Comparison of ENCODE assay signal across 8 mouse cellular contexts in the genomic region with DNA sequence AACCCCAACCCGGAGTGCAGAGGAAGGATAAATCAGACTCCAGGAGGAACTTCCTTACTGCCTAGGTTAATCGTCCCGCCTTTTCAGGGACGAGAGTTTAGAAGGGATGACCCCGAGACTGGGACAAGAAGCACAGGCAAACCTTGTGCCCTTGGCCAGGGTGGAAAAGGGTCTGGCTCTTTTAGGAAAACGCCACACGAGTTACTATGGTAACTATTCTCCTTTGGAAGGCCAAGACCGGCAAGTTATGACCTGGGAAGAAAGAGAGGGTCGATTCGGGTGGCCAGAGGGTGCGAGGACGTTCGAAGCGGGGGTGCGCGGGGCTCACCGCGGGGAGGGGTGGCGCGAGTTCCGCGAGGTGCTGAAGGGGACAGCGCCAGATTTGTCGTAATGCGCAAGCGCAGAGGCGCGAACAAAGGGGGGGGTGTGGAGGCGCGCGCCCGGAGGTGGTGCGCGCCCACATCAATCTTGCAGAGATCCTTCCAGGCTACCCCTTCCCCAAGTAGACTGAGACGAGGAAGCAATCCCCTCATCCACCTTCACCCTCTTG. TPM values are rescaled to one million over a fixed set of nuclear protein-coding genes. Genes with fewer than 3 reads are reported as not detected.
A peak's percentile ranks its signal among the peaks of the same experiment; 100 is the strongest.
DNase-seq lines count a peak whose midpoint lies in the region; ATAC-seq lines count a peak whose summit lies in the region.

Psd (minus strand) TSS at position 401 of the 550 bp plus-strand sequence.

- peak within 1 kb of the TSS; percentile 76 for H3K9ac ChIP-seq in hindbrain, embryonic 11.5 days (ENCODE audit: low read depth, low read length)
- peak within 1 kb of the TSS; percentile 76 for H3K9ac ChIP-seq in stomach, embryonic 16.5 days (ENCODE audit: low read length)

- intact Hi-C loops in left cerebral cortex, postnatal 10 days (cut with DNase I): no loop called here

- peak within 1 kb of the TSS; percentile 76 for H3K4me3 ChIP-seq in embryonic facial prominence, embryonic 10.5 days
- peak within 1 kb of the TSS; percentile 71 for H3K4me3 ChIP-seq in hindbrain, embryonic 11.5 days (ENCODE audit: low read depth, low read length)
- H3K4me3 ChIP-seq in megakaryocyte, embryonic 14.5 days (replicated peaks): peak within 1 kb of the TSS; percentile 97
- peak within 1 kb of the TSS; percentile 58 for H3K4me3 ChIP-seq in stomach, embryonic 16.5 days (replicated peaks; ENCODE audit: low read length)

- H3K9me3 ChIP-seq in embryonic facial prominence, embryonic 10.5 days: no peaks in the 10 kb centered on the region
- no peaks in the 10 kb centered on the region for H3K9me3 ChIP-seq in hindbrain, embryonic 11.5 days (ENCODE audit: control insufficient read depth, low read length)
- H3K9me3 ChIP-seq in megakaryocyte, embryonic 14.5 days: no peaks in the 10 kb centered on the region
- H3K9me3 ChIP-seq in stomach, embryonic 16.5 days (replicated peaks; ENCODE audit: control insufficient read depth, low read length): no peaks in the 10 kb centered on the region

- H3K27me3 ChIP-seq in embryonic facial prominence, embryonic 10.5 days (replicated peaks; ENCODE audit: low read depth, poor library complexity, severe bottlenecking): peaks cover 87% of the 10 kb centered on the region
- peaks cover 25% of the 10 kb centered on the region for H3K27me3 ChIP-seq in hindbrain, embryonic 11.5 days (ENCODE audit: control insufficient read depth, insufficient read depth, low read length)
- H3K27me3 ChIP-seq in megakaryocyte, embryonic 14.5 days (replicated peaks): peaks cover 55% of the 10 kb centered on the region
- peaks cover 22% of the 10 kb centered on the region for H3K27me3 ChIP-seq in stomach, embryonic 16.5 days (ENCODE audit: control insufficient read depth, insufficient read depth, low read length)

- under 1% methylated on average over 35 of the region's 35 CpGs for WGBS in embryonic facial prominence, embryonic 10.5 days
- WGBS in hindbrain, embryonic 11.5 days: 1% methylated on average over 35 of the region's 35 CpGs
- under 1% methylated on average over 35 of the region's 35 CpGs for WGBS in stomach, embryonic 16.5 days

- H3K36me3 ChIP-seq in embryonic facial prominence, embryonic 10.5 days (replicated peaks): peaks cover 20% of the 10 kb centered on the region
- H3K36me3 ChIP-seq in hindbrain, embryonic 11.5 days (ENCODE audit: control insufficient read depth, insufficient read depth, low read length): peaks cover 5% of the 10 kb centered on the region; the same call in 1 of the 2 replicates
- H3K36me3 ChIP-seq in megakaryocyte, embryonic 14.5 days (replicated peaks; ENCODE audit: low read length): peaks cover 18% of the 10 kb centered on the region
- H3K36me3 ChIP-seq in stomach, embryonic 16.5 days (ENCODE audit: control insufficient read depth, insufficient read depth, low read length): 0 out of 2 replicates have a peak, but pooled peaks cover 5% of the 10 kb centered on the region

- H3K4me2 ChIP-seq in hindbrain, embryonic 11.5 days (replicated peaks; ENCODE audit: low read depth, low read length): peak within 1 kb of the TSS; percentile 100
- peak within 1 kb of the TSS; percentile 100 for H3K4me2 ChIP-seq in stomach, embryonic 16.5 days (ENCODE audit: low read depth, low read length)

- peak; percentile 76 for DNase-seq in cerebellum, adult 11 months
- DNase-seq in ZHBTc4 (ENCODE audit: low read depth, low spot score): peak; percentile 72
- DNase-seq in embryonic facial prominence, embryonic 10.5 days (ENCODE audit: low spot score): peak; percentile 72
- DNase-seq in hindbrain, embryonic 11.5 days (ENCODE audit: low spot score): peak; percentile 78
- peak in 1 of 2 experiments; percentile 80 for DNase-seq in left cerebral cortex, postnatal 10 days (ENCODE audit: extremely low spot score in 1 of 2, low spot score in 2 of 2)

- peaks cover 49% of the 10 kb centered on the region for H3K4me1 ChIP-seq in embryonic facial prominence, embryonic 10.5 days
- H3K4me1 ChIP-seq in hindbrain, embryonic 11.5 days (replicated peaks; ENCODE audit: control insufficient read depth, insufficient read depth, low read length): peaks cover 21% of the 10 kb centered on the region
- H3K4me1 ChIP-seq in megakaryocyte, embryonic 14.5 days: peaks cover 45% of the 10 kb centered on the region
- peaks cover 33% of the 10 kb centered on the region for H3K4me1 ChIP-seq in stomach, embryonic 16.5 days (ENCODE audit: control insufficient read depth, insufficient read depth, low read length)

- peak within 1 kb of the TSS; percentile 89 for H3K27ac ChIP-seq in embryonic facial prominence, embryonic 10.5 days (replicated peaks)
- peak within 1 kb of the TSS; percentile 95 for H3K27ac ChIP-seq in hindbrain, embryonic 11.5 days (ENCODE audit: low read depth, low read length)
- peak within 1 kb of the TSS; percentile 84 for H3K27ac ChIP-seq in stomach, embryonic 16.5 days (ENCODE audit: low read length)

- no peak for ATAC-seq in cerebellum, adult (ENCODE audit: insufficient number of reproducible peaks, low FRiP score, low TSS enrichment)
- no peak for ATAC-seq in hindbrain, embryonic 11.5 days (ENCODE audit: low FRiP score)
- no peak for ATAC-seq in stomach, embryonic 16.5 days (ENCODE audit: insufficient read depth, low FRiP score)

RNA-seq across cellular contexts. Expression of gene Psd, which starts in this region (rescaled TPM):
- polyA plus RNA-seq in embryonic facial prominence, embryonic 10.5 days (2016; fragmentation: Nextera tagmentation; extraction: Ambion mirVana): 2.5 and 3.5 TPM in 2 replicates
- polyA plus RNA-seq in hindbrain, embryonic 11.5 days (2014; fragmentation: Nextera tagmentation; extraction: Ambion mirVana): 10.0 and 11.9 TPM in 2 replicates
- total RNA-seq in left cerebral cortex, postnatal 10 days (2021): 100 to 1,000 TPM; 631 to 653 TPM
- polyA plus RNA-seq in megakaryocyte, embryonic 14.5 days (2012; ENCODE audit: insufficient read depth, low replicate concordance): 0.19 TPM in 1 of 2 replicates, not detected in the other
- polyA plus RNA-seq in stomach, embryonic 16.5 days (2015; fragmentation: Nextera tagmentation; extraction: Ambion mirVana): 22.1 and 23.0 TPM in 2 replicates
